Mouse (Mus musculus) kidney, adult 10 weeks (tissue): ENCODE data around the gene Gm42674. TPM values are rescaled to one million over a fixed set of nuclear protein-coding genes. Genes with fewer than 3 reads are reported as not detected.

ENCODE experiments used
- polyA plus RNA-seq: library from polyadenylated mRNA; stranded (reverse); fragments of 350-450 nt; fragmentation: Illumina TruSeq; extraction: RNeasy Lipid Tissue Mini Kit (QIAGEN cat#74804); gene quantifications from one replicate; pipeline ENCODE4 v1.2.3, GENCODE M21; 2014; ENCODE audit warnings: low read depth, low replicate concordance

The Gm42674 gene
- polyA plus RNA-seq, result not detected

DNA sequence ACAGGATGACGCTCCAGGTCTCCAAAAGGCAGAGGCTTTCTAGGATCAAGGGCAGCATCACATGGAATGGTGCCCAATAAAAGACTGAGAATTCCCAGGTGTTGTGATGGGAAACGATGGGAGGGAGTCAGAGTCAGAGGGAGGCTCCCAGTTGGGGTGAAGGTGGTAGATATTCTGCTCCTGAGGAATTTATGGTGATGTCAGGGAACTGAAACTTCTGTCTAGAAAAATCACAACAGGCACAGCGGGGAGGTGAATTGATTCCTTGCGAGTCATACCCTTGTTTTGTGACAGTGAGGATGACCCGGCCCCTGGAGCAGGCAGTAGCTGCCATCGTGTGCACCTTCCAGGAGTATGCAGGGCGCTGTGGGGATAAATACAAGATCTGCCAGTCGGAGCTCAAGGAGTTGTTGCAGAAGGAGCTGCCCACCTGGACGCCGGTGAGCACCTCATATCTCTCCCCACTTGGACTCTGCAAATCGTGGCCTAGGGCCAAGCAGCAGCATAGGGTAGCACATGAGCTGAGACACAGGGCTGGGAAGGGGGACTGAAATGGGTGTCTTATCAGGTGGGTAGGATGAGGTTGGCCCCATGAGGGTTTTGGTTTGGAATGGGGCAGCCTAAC is at the start of gene Gm42674:
Gm42674 (plus strand) TSS at position 419 of the 625 bp plus-strand sequence.

DNA sequence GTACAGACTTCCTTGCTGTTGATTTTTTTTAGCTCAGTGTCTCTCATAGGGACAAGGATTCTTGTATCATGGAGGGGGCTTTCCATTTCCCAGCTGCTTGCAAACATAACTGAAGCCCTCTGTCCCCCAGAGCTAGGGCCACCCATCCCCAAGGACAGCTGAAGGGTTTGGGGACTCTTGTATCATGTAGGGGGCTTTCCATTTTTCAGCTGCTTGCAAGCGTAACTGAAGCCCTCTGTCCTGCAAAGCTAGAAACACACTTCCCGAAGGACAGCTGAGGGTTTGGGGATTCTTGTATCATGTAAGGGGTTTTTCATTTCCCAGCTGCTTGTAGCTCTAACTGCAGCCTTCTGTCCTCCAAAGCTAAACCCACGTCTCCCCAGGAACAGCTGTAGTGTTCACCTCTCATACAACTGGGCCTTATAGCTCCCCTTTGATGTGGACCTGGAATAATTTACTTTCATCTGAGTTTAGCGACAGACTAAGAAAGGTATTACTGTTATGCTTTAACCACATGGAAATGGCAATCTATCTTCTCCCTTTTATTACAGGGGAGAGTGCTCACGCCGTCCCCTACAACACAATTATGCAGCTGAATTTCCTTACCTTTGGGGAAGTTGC is 41.6 kb upstream of the Gm42674 start, which contains the start of gene S100a3:
S100a3 (plus strand) TSS at position 571 of the 621 bp plus-strand sequence.

DNA sequence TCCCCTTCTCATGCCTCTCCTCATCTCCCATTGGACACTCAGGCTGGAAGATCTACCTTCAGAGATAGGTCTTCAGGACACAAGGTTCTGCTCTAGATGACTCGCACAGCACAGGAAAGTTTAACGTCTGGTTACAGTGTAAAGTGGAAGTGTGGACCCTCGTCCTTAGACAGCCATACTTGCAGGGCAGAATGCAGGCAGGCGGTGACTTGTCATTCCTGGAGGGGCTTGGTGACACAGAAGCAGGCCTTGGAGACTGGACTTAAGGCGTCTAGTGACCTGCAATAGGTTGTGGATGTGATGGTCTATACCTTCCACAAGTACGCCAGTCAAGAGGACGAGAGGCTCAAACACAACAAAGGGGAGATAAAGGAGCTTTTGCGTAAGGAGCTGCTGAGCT is 11.8 kb upstream of the Gm42674 start, which contains the start of gene S100a2:
S100a2 (plus strand) TSS at position 301 of the 400 bp plus-strand sequence.

DNA sequence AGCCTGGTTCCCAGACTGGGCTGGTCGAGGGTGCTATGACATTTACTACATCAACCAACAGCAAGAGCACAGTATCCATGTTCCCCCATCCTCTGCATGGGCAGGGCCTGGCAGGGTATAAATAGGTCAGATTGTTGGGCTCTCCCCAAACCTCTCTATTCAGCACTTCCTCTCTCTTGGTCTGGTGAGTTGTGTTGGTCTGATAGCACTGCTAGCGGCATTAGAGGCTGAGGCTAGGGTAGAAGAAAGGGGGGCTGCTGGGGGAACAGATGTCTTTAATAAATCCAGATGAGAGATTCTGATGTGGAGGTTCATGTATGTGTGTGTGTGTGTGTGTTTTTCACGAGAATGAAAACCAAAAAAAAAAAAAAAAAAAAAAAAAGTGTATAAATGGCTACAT is 1.9 kb downstream of the Gm42674 start, which contains the start of gene S100a4:
S100a4 (plus strand) TSS at position 149 of the 400 bp plus-strand sequence.

GRCm38 (mm10) chr3:90608223-90608622 is 6.5 kb downstream of the Gm42674 start, which contains the start of gene S100a5:
S100a5 (plus strand) TSS chr3:90608523.

DNA sequence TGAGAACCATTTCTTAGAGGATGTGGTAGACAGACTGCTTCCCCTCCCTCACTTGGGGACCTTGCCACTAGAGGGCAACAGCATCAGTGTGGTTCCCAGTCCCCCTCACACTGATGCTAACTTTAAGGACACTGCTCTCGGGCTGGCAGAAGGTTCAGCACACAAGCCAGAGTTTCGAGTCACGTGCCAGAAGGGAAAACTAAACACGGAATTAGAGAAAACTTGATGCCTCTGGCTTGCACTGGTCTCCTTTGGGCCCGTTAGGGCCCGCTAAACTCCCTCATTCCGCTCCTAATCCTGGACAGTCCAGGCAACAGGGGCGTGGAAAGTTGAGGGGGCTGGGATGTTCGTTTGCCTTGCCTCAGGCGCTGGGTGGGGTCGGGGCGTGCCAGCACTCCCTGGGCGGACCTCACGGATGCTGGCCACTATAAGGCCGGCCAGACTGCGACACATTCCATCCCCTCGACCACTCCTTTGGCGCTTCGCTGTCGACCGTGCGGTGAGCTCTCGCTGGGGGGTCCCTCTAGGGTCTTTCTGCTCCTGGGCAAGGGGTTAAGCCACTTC is 11.1 kb downstream of the Gm42674 start, which contains the start of gene S100a6:
S100a6 (plus strand) TSS at position 155 of the 564 bp plus-strand sequence.

GRCm38 (mm10) chr3:90653717-90654116 is 52.0 kb downstream of the Gm42674 start, which contains the start of gene S100a7a:
S100a7a (plus strand) TSS chr3:90654017.

Other genes with a start within 250 kb of the Gm42674 start
- gene Slc27a3, start 212.0 kb upstream of the Gm42674 start, polyA plus RNA-seq, result not detected
- 10.3 TPM for gene Ints3, start 168.3 kb upstream of the Gm42674 start, polyA plus RNA-seq
- gene Npr1, start 136.0 kb upstream of the Gm42674 start, polyA plus RNA-seq, result 16.3 TPM
- gene Ilf2, start 125.8 kb upstream of the Gm42674 start, polyA plus RNA-seq, result 49.2 TPM
- gene Snapin, start 110.9 kb upstream of the Gm42674 start, polyA plus RNA-seq, result 60.7 TPM
- 113 TPM for gene Chtop, start 92.4 kb upstream of the Gm42674 start, polyA plus RNA-seq
- 244 TPM for gene S100a1, start 87.5 kb upstream of the Gm42674 start, polyA plus RNA-seq
- gene S100a13, start 87.5 kb upstream of the Gm42674 start, polyA plus RNA-seq, result 9.5 TPM
- gene S100a14, start 75.0 kb upstream of the Gm42674 start, polyA plus RNA-seq, result not detected
- 42.3 TPM for gene S100a16, start 64.7 kb upstream of the Gm42674 start, polyA plus RNA-seq
- gene S100a3, start 41.3 kb upstream of the Gm42674 start, polyA plus RNA-seq, result not detected
- not detected for gene S100a2, start 11.7 kb upstream of the Gm42674 start, polyA plus RNA-seq
- 4.2 TPM for gene S100a4, start 1.9 kb downstream of the Gm42674 start, polyA plus RNA-seq
- gene S100a5, start 6.6 kb downstream of the Gm42674 start, polyA plus RNA-seq, result not detected
- gene S100a6, start 11.0 kb downstream of the Gm42674 start, polyA plus RNA-seq, result 28.2 TPM
- not detected for gene S100a7a, start 52.1 kb downstream of the Gm42674 start, polyA plus RNA-seq
- 2.2 TPM for gene S100a8, start 67.1 kb downstream of the Gm42674 start, polyA plus RNA-seq
- gene S100a9, start 93.8 kb downstream of the Gm42674 start, polyA plus RNA-seq, result not detected
- not detected for gene Pglyrp4, start 125.0 kb downstream of the Gm42674 start, polyA plus RNA-seq
- not detected for gene Gm5849, start 176.0 kb downstream of the Gm42674 start, polyA plus RNA-seq